Mouse (Mus musculus): ENCODE measurements around the gene Fndc4. TPM values are rescaled to one million over a fixed set of nuclear protein-coding genes. Genes with fewer than 3 reads are reported as not detected.

The Fndc4 gene
- polyA plus RNA-seq, 1 experiment from 2014 or later: 16.4 TPM

GRCm38 (mm10) chr5:31255971-31256370 lies 39.9 kb downstream of the Fndc4 start:
- Histone ChIP-seq H3K27ac (no peak overlapping the region), H3K36me3 (peaks cover 35% of the 10 kb centered on the region), H3K9me3 (replicated peaks) (no peaks in the 10 kb centered on the region), H3K4me2 (no peak overlapping the region), H3K27me3 (no peaks in the 10 kb centered on the region), H3K4me3 (no peak overlapping the region), H3K4me1 (replicated peaks) (peaks cover 26% of the 10 kb centered on the region), H3K9ac (no peak overlapping the region)
- ATAC-seq (replicated peaks; ENCODE audit: insufficient number of reproducible peaks, insufficient read depth, low FRiP score, low read depth): no peak
- WGBS: 76% methylated on average over 2 of the region's 2 CpGs

- no peak for ATAC-seq (replicated peaks; ENCODE audit: insufficient number of reproducible peaks, insufficient read depth, low FRiP score, low read depth)
- Histone ChIP-seq H3K9ac (no peak overlapping the region), H3K4me3 (no peak overlapping the region), H3K4me2 (no peak overlapping the region), H3K4me1 (replicated peaks) (peaks cover 29% of the 10 kb centered on the region), H3K27me3 (no peaks in the 10 kb centered on the region), H3K27ac (no peak overlapping the region), H3K36me3 (peaks cover 39% of the 10 kb centered on the region), H3K9me3 (replicated peaks) (no peaks in the 10 kb centered on the region)
- WGBS: 87% methylated on average over 2 of the region's 2 CpGs
Measured at GRCm38 (mm10) chr5:31255381-31255780, 40.5 kb downstream of the Fndc4 start.

GRCm38 (mm10) chr5:31254901-31255300 lies 41.0 kb downstream of the Fndc4 start:
- no peaks in the 10 kb centered on the region for H3K9me3 ChIP-seq (replicated peaks)
- no peak overlapping the region for H3K4me2 ChIP-seq
- no peak for ATAC-seq (replicated peaks; ENCODE audit: insufficient number of reproducible peaks, insufficient read depth, low FRiP score, low read depth)
- peaks cover 42% of the 10 kb centered on the region for H3K36me3 ChIP-seq
- no peak overlapping the region for H3K27ac ChIP-seq
- WGBS: 72% methylated on average over 8 of the region's 8 CpGs
- no peaks in the 10 kb centered on the region for H3K27me3 ChIP-seq
- H3K9ac ChIP-seq: no peak overlapping the region
- peaks cover 29% of the 10 kb centered on the region for H3K4me1 ChIP-seq (replicated peaks)
- H3K4me3 ChIP-seq: no peak overlapping the region

- Histone ChIP-seq H3K9me3 (replicated peaks) (no peaks in the 10 kb centered on the region), H3K4me3 (no peak overlapping the region), H3K4me2 (no peak overlapping the region), H3K4me1 (replicated peaks) (peaks cover 29% of the 10 kb centered on the region), H3K27me3 (no peaks in the 10 kb centered on the region), H3K27ac (peak overlapping the region; percentile 44; the same call in 1 of the 2 replicates), H3K36me3 (peaks cover 42% of the 10 kb centered on the region), H3K9ac (no peak overlapping the region)
- ATAC-seq (replicated peaks; ENCODE audit: insufficient number of reproducible peaks, insufficient read depth, low FRiP score, low read depth): no peak
- 73% methylated on average over 7 of the region's 7 CpGs for WGBS
Measured at GRCm38 (mm10) chr5:31254452-31254851, 41.4 kb downstream of the Fndc4 start.

GRCm38 (mm10) chr5:31253806-31254205 lies 42.1 kb downstream of the Fndc4 start:
- H3K27me3 ChIP-seq: no peaks in the 10 kb centered on the region
- no peak; the same call in 1 of the 2 replicates for ATAC-seq (replicated peaks; ENCODE audit: insufficient number of reproducible peaks, insufficient read depth, low FRiP score, low read depth)

GRCm38 (mm10) chr5:31252795-31253545 lies 42.9 kb downstream of the Fndc4 start:
- no peaks in the 10 kb centered on the region for H3K9me3 ChIP-seq (replicated peaks)
- H3K9ac ChIP-seq: no peak overlapping the region
- no peak overlapping the region for H3K27ac ChIP-seq
- no peak overlapping the region for H3K4me2 ChIP-seq
- H3K4me1 ChIP-seq (replicated peaks): peaks cover 31% of the 10 kb centered on the region
- H3K4me3 ChIP-seq: no peak overlapping the region
- H3K27me3 ChIP-seq: no peaks in the 10 kb centered on the region
- ATAC-seq (replicated peaks; ENCODE audit: insufficient number of reproducible peaks, insufficient read depth, low FRiP score, low read depth): no peak
- H3K36me3 ChIP-seq: peaks cover 44% of the 10 kb centered on the region
- WGBS: 83% methylated on average over 16 of the region's 16 CpGs

More at GRCm38 (mm10) chr5:31253806-31254205, 42.1 kb downstream of the Fndc4 start:
- 68% methylated on average over 8 of the region's 8 CpGs for WGBS
- no peak overlapping the region for H3K4me2 ChIP-seq
- H3K4me3 ChIP-seq: no peak overlapping the region
- H3K36me3 ChIP-seq: peaks cover 43% of the 10 kb centered on the region
- peaks cover 31% of the 10 kb centered on the region for H3K4me1 ChIP-seq (replicated peaks)
- H3K27ac ChIP-seq: peak overlapping the region; percentile 44; the same call in 1 of the 2 replicates
- H3K9me3 ChIP-seq (replicated peaks): no peaks in the 10 kb centered on the region
- H3K9ac ChIP-seq: no peak overlapping the region

GRCm38 (mm10) chr5:31252151-31252550 lies 43.7 kb downstream of the Fndc4 start:
- H3K9ac ChIP-seq: 0 out of 2 replicates have a peak overlapping the region, but pooled peaks have one; percentile 42
- H3K27me3 ChIP-seq: no peaks in the 10 kb centered on the region
- H3K4me2 ChIP-seq: peak overlapping the region; percentile 65
- H3K4me3 ChIP-seq: peak overlapping the region; percentile 38
- peaks cover 31% of the 10 kb centered on the region for H3K4me1 ChIP-seq (replicated peaks)
- peaks cover 45% of the 10 kb centered on the region for H3K36me3 ChIP-seq
- 57% methylated on average over 10 of the region's 10 CpGs for WGBS
- no peak for ATAC-seq (replicated peaks; ENCODE audit: insufficient number of reproducible peaks, insufficient read depth, low FRiP score, low read depth)
- no peaks in the 10 kb centered on the region for H3K9me3 ChIP-seq (replicated peaks)
- H3K27ac ChIP-seq: no peak overlapping the region

DNA sequence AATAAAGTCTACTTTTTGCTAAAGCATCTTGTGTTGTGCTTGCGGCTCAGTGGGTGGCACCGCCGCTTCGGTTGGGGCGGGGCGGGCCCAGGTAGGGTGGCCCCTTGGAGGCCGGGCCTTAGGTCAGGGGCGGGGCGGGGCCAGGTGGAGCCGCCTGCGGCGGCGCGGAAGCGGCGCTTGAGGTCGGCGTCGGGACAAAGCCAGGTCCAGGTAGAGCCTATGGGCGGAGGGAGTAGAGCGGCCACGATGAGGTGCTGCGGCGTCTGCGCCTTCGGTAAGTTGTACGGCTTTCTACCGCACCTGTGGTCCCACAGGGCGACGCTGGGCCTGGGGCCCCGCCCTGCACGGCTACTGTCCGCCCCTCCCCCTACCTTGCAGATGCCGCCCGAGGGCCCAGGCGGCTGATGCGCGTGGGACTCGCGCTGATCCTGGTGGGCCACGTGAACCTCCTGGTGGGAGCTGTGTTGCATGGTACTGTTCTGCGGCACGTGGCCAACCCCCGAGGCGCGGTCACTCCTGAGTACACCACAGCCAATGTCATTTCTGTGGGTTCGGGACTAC lies 44.3 kb downstream of the Fndc4 start, which contains the start of gene Krtcap3:
Krtcap3 (plus strand) TSS at position 151 of the 561 bp plus-strand sequence.
- H3K4me2 ChIP-seq: peak within 1 kb of the TSS; percentile 65
- no peak within 1 kb of the TSS for H3K27ac ChIP-seq

GRCm38 (mm10) chr5:31250716-31251115 lies 45.2 kb downstream of the Fndc4 start:
- no peak overlapping the region for H3K27ac ChIP-seq
- no peak overlapping the region for H3K4me2 ChIP-seq
- ATAC-seq (replicated peaks; ENCODE audit: insufficient number of reproducible peaks, insufficient read depth, low FRiP score, low read depth): no peak
- WGBS: 61% methylated on average over 4 of the region's 4 CpGs
- no peak overlapping the region for H3K4me3 ChIP-seq
- H3K9ac ChIP-seq: no peak overlapping the region
- H3K4me1 ChIP-seq (replicated peaks): peaks cover 31% of the 10 kb centered on the region
- peaks cover 49% of the 10 kb centered on the region for H3K36me3 ChIP-seq
- H3K9me3 ChIP-seq (replicated peaks): no peaks in the 10 kb centered on the region
- no peaks in the 10 kb centered on the region for H3K27me3 ChIP-seq

More for the DNA sequence above, 44.3 kb downstream of the Fndc4 start, which contains the start of gene Krtcap3:
- Histone ChIP-seq H3K9ac (peak within 1 kb of the TSS; percentile 42; the same call in 1 of the 2 replicates), H3K9me3 (replicated peaks) (no peaks in the 10 kb centered on the region), H3K4me3 (peak within 1 kb of the TSS; percentile 38), H3K4me1 (replicated peaks) (peaks cover 31% of the 10 kb centered on the region), H3K27me3 (no peaks in the 10 kb centered on the region), H3K36me3 (peaks cover 43% of the 10 kb centered on the region)
- ATAC-seq (replicated peaks; ENCODE audit: insufficient number of reproducible peaks, insufficient read depth, low FRiP score, low read depth): peak; percentile 73
- 20% methylated on average over 47 of the region's 47 CpGs for WGBS

Measured in heart, embryonic 15.5 days (tissue).